Mouse (Mus musculus): ENCODE results near the gene Arntl2. TPM values are rescaled to one million over a fixed set of nuclear protein-coding genes. Genes with fewer than 3 reads are reported as not detected.
"Not testable (repeated sequence)": the region's sequence is repeated elsewhere in the genome, so short reads cannot be mapped to it uniquely, and the experiment has no call there.

Gene Arntl2
- total and polyA plus RNA-seq, 3 experiments: 16.8 to 20.6 TPM; not detected in 1

DNA sequence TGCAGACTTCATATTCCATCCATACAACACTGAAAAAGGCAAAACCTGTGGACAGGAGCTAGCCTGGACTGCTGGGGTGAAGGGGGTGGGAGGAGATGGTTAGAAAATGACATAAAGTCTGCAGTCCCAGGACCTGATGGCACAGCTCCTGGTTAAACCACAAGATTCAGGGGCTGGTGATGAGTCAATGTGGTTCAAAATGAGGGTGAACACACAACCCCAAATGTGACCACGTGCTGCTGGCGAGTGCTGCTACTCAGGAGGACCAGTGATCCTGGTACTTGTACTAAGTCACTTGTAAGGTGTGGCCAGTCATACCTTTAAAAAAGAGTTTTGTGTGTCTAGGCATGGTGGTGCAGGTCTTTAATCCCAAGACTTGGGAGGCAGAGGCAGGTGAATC, 67.3 kb downstream of the Arntl2 start:
- TF ChIP-seq POLR2AphosphoS2 (IDR thresholded peaks at IDR 0.05; ENCODE audit: low read length) (no peak), MYC (IDR thresholded peaks at IDR 0.05; ENCODE audit: low read depth, low read length) (no peak), POLR2A (IDR thresholded peaks at IDR 0.05; ENCODE audit: control insufficient read depth in 1 of 2, insufficient read depth in 1 of 2, low read depth in 1 of 2, low read length in 2 of 2, poor library complexity in 1 of 2) (no peak), NRF1 (IDR thresholded peaks at IDR 0.05; ENCODE audit: insufficient read depth, low read depth, low read length, poor library complexity, severe bottlenecking) (no peak), ETS1 (IDR thresholded peaks at IDR 0.05; ENCODE audit: low read depth, low read length) (no peak)
- Histone ChIP-seq H3K9ac (ENCODE audit: control insufficient read depth, low read depth, low read length, poor library complexity, severe bottlenecking) (no peak overlapping the region), H3K4me1 (ENCODE audit: control insufficient read depth in 1 of 2, insufficient read depth in 2 of 2, low read length in 2 of 2) (peaks cover 0 to 2% of the 10 kb centered on the region in 2 experiments; a peak in 3 of 4 replicates), H3K4me3 (ENCODE audit: control insufficient read depth in 1 of 2, insufficient read depth in 1 of 2, low read depth in 2 of 2, low read length in 2 of 2) (no peak overlapping the region), H3K27me3 (ENCODE audit: control insufficient read depth in 1 of 2, insufficient read depth in 2 of 2, low read length in 2 of 2) (no peaks in the 10 kb centered on the region), H3K36me3 (ENCODE audit: control insufficient read depth in 1 of 2, insufficient read depth in 2 of 2, low read length in 2 of 2) (no peaks in the 10 kb centered on the region), H3K27ac (ENCODE audit: control insufficient read depth, low read depth, low read length) (no peak overlapping the region), H3K9me3 (replicated peaks; ENCODE audit: insufficient read depth, low read length) (no peaks in the 10 kb centered on the region), H3K79me2 (ENCODE audit: control insufficient read depth, insufficient read depth, low read length, poor library complexity) (no peaks in the 10 kb centered on the region)
- DNase-seq (ENCODE audit: low read depth, low spot score): no peak

DNA sequence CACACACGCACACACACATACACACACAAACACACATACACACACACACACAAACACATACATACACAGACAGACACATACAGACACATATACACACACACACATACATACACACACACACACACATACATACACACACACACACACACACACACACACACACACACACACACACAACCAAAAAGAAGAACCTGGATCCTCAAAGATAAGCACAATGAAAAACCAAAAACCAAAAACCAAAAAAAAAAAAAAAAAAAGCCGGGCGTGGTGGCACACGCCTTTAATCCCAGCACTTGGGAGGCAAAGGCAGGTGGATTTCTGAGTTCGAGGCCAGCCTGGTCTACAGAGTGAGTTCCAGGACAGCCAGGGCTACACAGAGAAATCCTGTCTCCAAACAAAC, 68.5 kb downstream of the Arntl2 start:
- H3K4me3 ChIP-seq (ENCODE audit: control insufficient read depth in 1 of 2, insufficient read depth in 1 of 2, low read depth in 2 of 2, low read length in 2 of 2); DNase-seq (ENCODE audit: low read depth, low spot score); H3K36me3 ChIP-seq (ENCODE audit: control insufficient read depth in 1 of 2, insufficient read depth in 2 of 2, low read length in 2 of 2); H3K9me3 ChIP-seq (replicated peaks; ENCODE audit: insufficient read depth, low read length); H3K4me1 ChIP-seq (ENCODE audit: control insufficient read depth in 1 of 2, insufficient read depth in 2 of 2, low read length in 2 of 2); H3K79me2 ChIP-seq (ENCODE audit: control insufficient read depth, insufficient read depth, low read length, poor library complexity); H3K27me3 ChIP-seq (ENCODE audit: control insufficient read depth in 1 of 2, insufficient read depth in 2 of 2, low read length in 2 of 2); H3K9ac ChIP-seq (ENCODE audit: control insufficient read depth, low read depth, low read length, poor library complexity, severe bottlenecking); H3K27ac ChIP-seq (ENCODE audit: control insufficient read depth, low read depth, low read length): not testable (repeated sequence)
- TF ChIP-seq EP300 (IDR thresholded peaks at IDR 0.05; ENCODE audit: low read depth in 1 of 2, low read length in 2 of 2) (peak in 1 of 2 experiments; percentile 21; a peak in 1 of 4 replicates), ETS1 (IDR thresholded peaks at IDR 0.05; ENCODE audit: low read depth, low read length) (0 out of 2 replicates have a peak, but pooled peaks have one; percentile 12), TCF12 (IDR thresholded peaks at IDR 0.05; ENCODE audit: low read depth, low read length) (peak; percentile 61; the same call in 1 of the 2 replicates), ZNF384 (IDR thresholded peaks at IDR 0.05; ENCODE audit: low read depth, low read length) (peak; percentile 88)

DNA sequence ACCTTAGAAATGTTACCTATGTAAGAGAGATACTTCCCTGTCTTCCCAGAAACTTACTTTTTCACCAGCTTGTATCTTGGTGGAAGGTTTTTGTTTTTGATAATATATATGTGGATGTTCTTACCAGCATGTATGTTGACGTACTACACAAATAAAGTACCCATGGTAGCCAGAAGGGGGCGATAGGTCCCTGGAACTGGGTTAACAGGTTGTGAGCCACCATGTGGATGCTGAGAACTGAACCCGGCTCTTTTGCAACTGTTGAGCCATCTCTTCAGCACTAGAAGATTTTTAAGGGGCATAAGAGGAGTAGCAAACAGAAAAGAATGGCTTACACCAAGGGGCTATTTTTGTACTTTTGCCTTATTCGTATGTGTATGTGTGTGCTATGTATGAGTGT, 69.8 kb downstream of the Arntl2 start:
- Histone ChIP-seq H3K9ac (ENCODE audit: control insufficient read depth, low read depth, low read length, poor library complexity, severe bottlenecking) (no peak overlapping the region), H3K27me3 (ENCODE audit: control insufficient read depth in 1 of 2, insufficient read depth in 2 of 2, low read length in 2 of 2) (no peaks in the 10 kb centered on the region), H3K9me3 (replicated peaks; ENCODE audit: insufficient read depth, low read length) (no peaks in the 10 kb centered on the region), H3K36me3 (ENCODE audit: control insufficient read depth in 1 of 2, insufficient read depth in 2 of 2, low read length in 2 of 2) (no peaks in the 10 kb centered on the region), H3K79me2 (ENCODE audit: control insufficient read depth, insufficient read depth, low read length, poor library complexity) (no peaks in the 10 kb centered on the region), H3K27ac (ENCODE audit: control insufficient read depth, low read depth, low read length) (no peak overlapping the region), H3K4me1 (ENCODE audit: control insufficient read depth in 1 of 2, insufficient read depth in 2 of 2, low read length in 2 of 2) (peaks cover 0 to 2% of the 10 kb centered on the region in 2 experiments; a peak in 3 of 4 replicates), H3K4me3 (ENCODE audit: control insufficient read depth in 1 of 2, insufficient read depth in 1 of 2, low read depth in 2 of 2, low read length in 2 of 2) (no peak overlapping the region)
- DNase-seq (ENCODE audit: low read depth, low spot score): peak; percentile 75
- no peak for TF ChIP-seq GATA1 (IDR thresholded peaks at IDR 0.05; ENCODE audit: low read depth, low read length)
- no peak for TF ChIP-seq SIN3A (IDR thresholded peaks at IDR 0.05; ENCODE audit: low read length)
- peak; percentile 67 to 83 (median 68) for TF ChIP-seq CTCF (IDR thresholded peaks at IDR 0.05 in 2 of 3, conservative IDR thresholded peaks at IDR 0.05 in 1 of 3; ENCODE audit: control insufficient read depth in 1 of 3, insufficient read depth in 1 of 3, low read depth in 2 of 3, low read length in 3 of 3, poor library complexity in 1 of 3, severe bottlenecking in 1 of 3)
- peak; percentile 57 for TF ChIP-seq ZC3H11A (IDR thresholded peaks at IDR 0.05; ENCODE audit: low read depth, low read length)
- TF ChIP-seq MYC (IDR thresholded peaks at IDR 0.05; ENCODE audit: low read depth, low read length): peak; percentile 67
- TF ChIP-seq RCOR1 (IDR thresholded peaks at IDR 0.05; ENCODE audit: low read depth, low read length): no peak
- TF ChIP-seq MAFK (IDR thresholded peaks at IDR 0.05; ENCODE audit: borderline replicate concordance, low read depth, low read length): no peak
- no peak for TF ChIP-seq TCF12 (IDR thresholded peaks at IDR 0.05; ENCODE audit: low read depth, low read length)
- peak; percentile 84 for TF ChIP-seq SMC3 (IDR thresholded peaks at IDR 0.05; ENCODE audit: low read depth, low read length)
- no peak for TF ChIP-seq NRF1 (IDR thresholded peaks at IDR 0.05; ENCODE audit: insufficient read depth, low read depth, low read length, poor library complexity, severe bottlenecking)
- TF ChIP-seq MEF2A (IDR thresholded peaks at IDR 0.05; ENCODE audit: extremely low read depth, insufficient replicate concordance, low read depth, low read length, poor library complexity, severe bottlenecking): no peak
- no peak for TF ChIP-seq MXI1 (IDR thresholded peaks at IDR 0.05; ENCODE audit: low read depth, low read length)
- TF ChIP-seq POLR2A (IDR thresholded peaks at IDR 0.05; ENCODE audit: control insufficient read depth in 1 of 2, insufficient read depth in 1 of 2, low read depth in 1 of 2, low read length in 2 of 2, poor library complexity in 1 of 2): no peak
- no peak for TF ChIP-seq CHD2 (IDR thresholded peaks at IDR 0.05; ENCODE audit: low read length)
- TF ChIP-seq USF2 (IDR thresholded peaks at IDR 0.05; ENCODE audit: borderline replicate concordance in 1 of 2, insufficient read depth in 1 of 2, low read depth in 1 of 2, low read length in 2 of 2): no peak
- no peak for TF ChIP-seq MAX (IDR thresholded peaks at IDR 0.05; ENCODE audit: low read length)
- TF ChIP-seq HCFC1 (IDR thresholded peaks at IDR 0.05; ENCODE audit: low read depth, low read length): no peak
- TF ChIP-seq ZKSCAN1 (IDR thresholded peaks at IDR 0.05; ENCODE audit: low read depth, low read length): no peak
- no peak for TF ChIP-seq BHLHE40 (IDR thresholded peaks at IDR 0.05; ENCODE audit: borderline replicate concordance, low read depth, low read length)
- TF ChIP-seq TBP (IDR thresholded peaks at IDR 0.05; ENCODE audit: low read depth, low read length): no peak
- peak; percentile 74 for TF ChIP-seq RAD21 (IDR thresholded peaks at IDR 0.05; ENCODE audit: low read depth, low read length)
